Mouse (Mus musculus) urinary bladder, postnatal 0 days (tissue): ENCODE measurements around the gene Sytl1. TPM values are rescaled to one million over a fixed set of nuclear protein-coding genes. Genes with fewer than 3 reads are reported as not detected.

Experiments
- polyA plus RNA-seq: library from polyadenylated mRNA; unstranded; fragments of >200 nt; fragmentation: Nextera tagmentation; extraction: Ambion mirVana; gene quantifications from 2 replicates; pipeline ENCODE4 v1.2.1, GENCODE M21; 2015

Gene Sytl1
- polyA plus RNA-seq, result 27.1 and 28.4 TPM in 2 replicates

DNA sequence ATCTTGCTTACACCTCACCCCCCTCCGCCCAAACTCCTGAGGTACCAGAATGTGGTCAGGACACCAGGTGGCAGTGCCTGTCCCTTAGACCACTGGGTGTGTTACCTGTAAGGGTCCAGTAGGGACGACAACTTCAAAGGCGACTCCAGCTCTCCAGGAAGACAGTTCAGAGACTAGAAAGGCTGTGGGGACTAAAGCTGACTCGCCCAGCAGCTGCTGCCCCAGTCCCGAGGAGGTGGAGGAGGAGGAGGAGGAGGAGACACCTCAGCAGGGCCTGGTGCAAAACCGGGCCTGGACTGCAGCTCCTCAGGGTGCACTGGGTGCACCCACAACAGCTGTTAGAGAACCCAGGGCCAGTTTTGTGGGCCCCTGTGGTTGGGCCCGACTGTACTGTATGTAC, at the start of gene Sytl1:
Gene Sytl1 (minus strand): TSS at position 232 of the 400 bp plus-strand sequence.

DNA sequence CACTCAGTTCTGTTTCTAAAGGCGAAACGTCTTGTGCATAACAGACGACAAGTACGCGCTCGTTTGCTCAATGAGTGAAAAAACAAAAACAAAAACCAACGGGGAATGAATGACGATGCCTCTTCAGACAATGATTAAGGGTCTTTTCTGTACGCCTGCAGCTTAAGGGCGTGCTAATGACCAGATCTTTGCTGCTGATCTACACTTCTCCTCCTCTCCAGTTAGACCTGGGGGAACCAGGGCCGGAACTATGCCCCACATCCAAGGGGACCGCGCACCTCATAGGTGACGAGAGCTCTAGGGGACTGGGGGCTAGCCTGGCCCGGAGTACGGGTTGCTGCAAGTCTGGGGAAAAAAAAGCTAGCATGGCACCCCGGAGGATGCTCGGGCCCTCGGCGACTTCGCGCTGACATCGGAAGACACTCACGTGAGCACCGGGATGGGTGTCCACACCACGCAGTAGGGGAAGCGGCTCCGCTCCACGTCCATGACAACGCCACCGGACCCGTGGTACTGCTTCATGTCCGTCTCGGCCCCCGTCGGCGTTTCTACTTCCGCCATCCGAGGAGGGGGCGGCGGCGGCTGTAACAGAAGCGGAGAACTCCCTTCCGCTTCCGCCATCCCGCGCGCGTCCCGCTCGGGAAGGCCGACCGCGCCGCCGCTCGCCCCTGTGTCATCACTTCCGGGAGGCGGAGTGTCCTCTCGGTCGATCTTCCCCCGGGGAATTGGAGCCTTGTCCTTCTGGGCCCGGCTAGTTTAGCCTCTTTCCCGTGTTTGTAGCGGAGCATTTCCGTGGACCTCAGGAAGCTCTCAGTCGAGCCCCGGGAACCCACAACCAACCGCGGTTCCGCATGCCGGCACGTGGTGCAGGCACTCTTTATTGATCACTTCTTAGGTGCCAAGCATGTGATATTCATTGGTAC, 14.5 kb upstream of the Sytl1 start, which contains the start of gene Tmem222:
Gene Tmem222 (minus strand): TSS at position 689 of the 923 bp plus-strand sequence.

DNA sequence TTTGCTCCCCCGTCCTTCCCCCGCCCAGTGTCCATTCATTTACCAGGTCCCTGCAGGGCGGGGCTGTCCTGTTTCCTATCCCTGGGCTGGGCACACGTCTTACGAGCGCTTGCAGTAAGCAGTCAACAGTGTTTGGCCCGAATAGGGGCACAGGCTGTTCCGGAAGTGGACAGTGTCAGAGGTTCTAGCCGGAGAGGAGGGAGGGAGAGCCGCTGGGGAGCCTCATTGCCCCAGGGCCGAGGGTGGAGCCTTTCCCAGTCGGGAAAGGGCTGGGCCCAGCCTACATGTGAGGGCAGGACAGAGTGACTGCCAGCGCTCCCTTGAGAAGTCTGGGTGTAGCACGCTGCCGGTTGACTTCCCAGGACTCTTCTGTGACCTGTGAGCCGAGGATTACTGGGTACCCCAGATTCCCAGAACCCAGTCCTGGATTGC, 22.4 kb downstream of the Sytl1 start, which contains the start of gene Map3k6:
Gene Map3k6 (plus strand): TSS at position 329 of the 432 bp plus-strand sequence.

DNA sequence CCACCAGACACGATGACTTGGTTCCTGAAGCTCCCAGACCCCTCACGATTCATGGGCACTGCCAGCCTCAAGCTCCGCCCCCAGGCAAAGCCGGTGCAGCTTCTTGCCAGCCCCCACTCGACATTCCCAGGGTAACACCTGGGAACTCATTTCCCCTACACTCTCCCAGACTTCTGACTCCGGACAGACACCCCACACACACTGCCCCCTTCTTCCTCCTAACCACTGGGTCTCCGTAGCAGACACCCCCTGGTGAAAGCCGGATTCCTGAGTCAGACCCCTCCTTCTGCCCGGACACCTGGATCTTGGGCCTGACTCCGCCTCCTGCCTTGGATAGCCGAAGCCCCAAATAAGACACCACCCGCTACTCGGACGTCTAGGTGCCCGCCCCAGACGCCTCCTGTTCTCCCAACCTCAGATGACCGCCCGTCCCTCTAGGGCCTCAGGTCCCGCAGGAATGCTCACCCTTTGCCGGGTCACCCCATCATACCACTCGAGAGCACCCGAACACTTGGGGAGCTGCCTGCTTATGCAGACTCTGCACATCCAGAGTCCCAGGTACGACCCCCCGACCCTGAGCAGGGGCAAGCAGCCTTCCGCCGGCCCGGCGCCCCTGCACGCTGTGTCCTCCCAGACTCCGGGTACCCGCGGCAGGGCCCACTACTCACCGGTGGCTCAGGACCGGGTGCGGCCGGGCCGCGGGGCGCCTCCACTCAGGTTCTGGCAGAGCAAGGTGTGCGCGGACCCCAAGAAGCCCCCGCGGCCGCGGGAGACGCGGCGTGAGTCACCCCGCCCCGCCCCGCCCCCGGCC, 51.0 kb downstream of the Sytl1 start, which contains the start of the genes Cd164l2 and Gpr3:
Gene Cd164l2 (plus strand): TSS at position 381 of the 811 bp plus-strand sequence.
Gene Gpr3 (minus strand): TSS at position 786 of the 811 bp plus-strand sequence.

Other genes starting within 250 kb of the Sytl1 start
- 77.2 and 82.2 TPM in 2 replicates for gene Wasf2, start 132.6 kb downstream of the Sytl1 start, polyA plus RNA-seq
- 0.72 and 0.94 TPM in 2 replicates for gene Cd164l2, start 51.0 kb downstream of the Sytl1 start, polyA plus RNA-seq
- 0.30 and 0.36 TPM in 2 replicates for gene Gpr3, start 50.6 kb downstream of the Sytl1 start, polyA plus RNA-seq
- 11.5 and 13.7 TPM in 2 replicates for gene Map3k6, start 22.3 kb downstream of the Sytl1 start, polyA plus RNA-seq
- 62.5 and 67.5 TPM in 2 replicates for gene Tmem222, start 14.7 kb upstream of the Sytl1 start, polyA plus RNA-seq
- 10.6 and 11.6 TPM in 2 replicates for gene Wdtc1, start 90.4 kb upstream of the Sytl1 start, polyA plus RNA-seq
- 5.8 and 6.5 TPM in 2 replicates for gene Slc9a1, start 106.6 kb upstream of the Sytl1 start, polyA plus RNA-seq
- gene Tent5b, start 217.0 kb upstream of the Sytl1 start, polyA plus RNA-seq, result 54.5 and 66.4 TPM in 2 replicates
- gene Trnp1, start 235.4 kb upstream of the Sytl1 start, polyA plus RNA-seq, result 13.2 and 14.5 TPM in 2 replicates